Mouse (Mus musculus) frontal cortex, postnatal 14 days (tissue): ENCODE measurements at regions not wholly inside any gene's neighbourhood (a gene's known extent, or its start where the extent isn't known, plus 50 kb on each side); places are given as distances from the start of the nearest gene placed in this dataset.
A peak's percentile ranks its signal among the peaks of the same experiment; 100 is the strongest.

Experiments used
- DNase-seq, 2 experiments: peaks; one replicate each; pipeline ENCODE4 v3.0.0; 2022; ENCODE audit warnings: low spot score in 2 of 2

DNA sequence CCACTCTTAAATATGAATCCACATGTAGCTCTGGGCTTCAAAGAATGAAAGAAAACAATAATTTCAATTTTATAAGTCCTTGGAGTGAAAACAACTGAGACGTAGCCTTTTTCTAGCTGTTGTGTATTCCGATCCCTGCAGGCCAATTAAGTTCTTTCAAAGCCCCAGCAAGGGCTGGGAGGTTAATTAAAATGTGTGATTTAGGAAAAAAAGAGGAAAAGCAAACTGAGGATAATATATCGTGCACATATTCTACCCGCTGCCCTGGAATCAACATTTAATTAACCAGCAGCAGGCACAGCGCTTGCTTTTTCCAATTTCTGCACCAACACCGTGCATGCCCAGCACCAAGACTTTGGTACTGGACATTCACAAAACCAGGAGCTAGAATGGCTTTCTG lies 167.0 kb downstream of the Nectin3 start:
- DNase-seq, result no peak

GRCm38 (mm10) chr16:46299079-46299721 lies 144.3 kb upstream of the Gm4737 start:
- no peak for DNase-seq

- DNase-seq, result no peak
Observed at GRCm38 (mm10) chr16:46297192-46297591, 142.3 kb upstream of the Gm4737 start.

- no peak for DNase-seq
Observed at GRCm38 (mm10) chr16:46296412-46296811, 141.5 kb upstream of the Gm4737 start.

DNA sequence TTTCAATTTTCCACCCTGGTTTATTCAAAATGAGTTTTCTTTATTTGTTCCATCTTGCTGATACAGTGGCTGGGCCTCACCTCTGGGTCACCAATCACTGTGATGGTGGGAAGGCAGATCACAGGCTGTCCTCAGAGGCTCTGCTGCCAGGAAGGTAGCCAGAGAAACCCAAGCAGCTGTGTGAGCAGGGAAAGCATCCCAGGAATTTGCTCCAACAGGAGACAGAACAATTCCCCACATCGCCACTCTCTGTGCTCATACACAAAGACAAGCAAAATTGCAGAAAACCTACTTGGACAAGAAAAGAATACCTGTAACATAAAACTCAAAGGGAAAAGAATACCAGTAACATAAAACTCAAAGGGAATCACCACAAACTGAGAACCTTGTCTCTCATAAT lies 139.0 kb upstream of the Gm4737 start:
- no peak for DNase-seq

GRCm38 (mm10) chr16:46291067-46291833 lies 136.4 kb upstream of the Gm4737 start:
- DNase-seq, result no peak

DNA sequence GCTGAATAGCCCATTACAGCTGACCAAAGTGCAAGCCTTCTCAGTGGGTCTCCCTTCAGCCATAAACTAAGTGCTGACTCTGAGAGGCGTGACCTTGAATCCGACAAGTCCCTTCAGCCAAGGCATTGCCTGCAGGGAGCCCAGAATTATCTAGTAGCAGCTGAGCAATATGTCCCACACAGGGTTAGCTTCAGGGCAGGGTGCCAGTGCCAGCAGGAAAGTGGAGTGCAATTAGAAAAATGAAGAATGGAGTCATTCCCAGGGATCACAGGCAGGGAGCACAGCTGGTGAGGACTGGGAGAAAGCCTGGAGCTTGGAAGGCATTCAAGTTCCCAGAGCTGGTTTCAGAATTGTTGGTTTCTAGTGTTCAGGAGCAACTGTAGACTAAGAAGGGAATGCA lies 135.3 kb upstream of the Gm4737 start:
- DNase-seq, result peak; percentile 28 to 52

GRCm38 (mm10) chr16:46267533-46267932 lies 112.7 kb upstream of the Gm4737 start:
- DNase-seq, result no peak

DNA sequence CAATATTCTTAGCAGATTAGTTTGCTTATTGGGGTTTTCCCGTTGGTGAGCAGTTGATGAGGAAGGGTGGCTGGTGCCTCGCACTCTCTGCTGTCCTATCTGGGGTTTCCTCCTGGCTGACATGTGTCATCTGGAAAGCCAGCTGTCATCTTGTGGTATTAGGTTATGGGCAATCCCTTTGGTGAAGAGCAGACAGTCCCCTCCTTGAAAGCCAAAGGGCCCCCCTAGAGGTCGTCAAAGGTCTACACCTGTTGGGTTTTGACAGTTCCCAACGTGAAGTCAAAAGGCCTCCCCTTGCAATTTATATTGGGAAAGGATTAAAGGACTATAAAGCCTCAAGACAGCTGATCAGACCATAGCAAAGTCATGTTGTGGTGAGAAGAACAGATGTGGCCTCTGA lies 96.8 kb upstream of the Gm4737 start:
- no peak for DNase-seq

DNA sequence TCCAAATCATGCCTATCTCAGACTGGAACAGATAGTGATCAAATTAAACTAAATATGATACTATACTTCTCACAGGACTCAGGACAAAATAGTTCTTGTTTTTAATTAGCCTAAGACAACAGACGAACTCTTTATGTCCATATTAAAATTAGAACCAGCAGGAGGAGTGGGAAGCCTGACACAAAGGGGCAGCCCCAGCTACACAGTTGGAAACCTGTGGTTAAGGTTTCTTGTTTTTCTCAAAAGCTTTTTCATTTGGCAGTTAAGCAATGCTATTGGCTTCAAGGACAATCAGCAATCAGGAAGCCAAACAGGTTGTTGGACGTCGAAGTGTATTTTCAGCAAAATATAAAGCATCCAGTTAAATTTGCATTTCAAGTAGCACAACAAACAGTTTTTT lies 96.1 kb upstream of the Gm4737 start:
- DNase-seq, result no peak

DNA sequence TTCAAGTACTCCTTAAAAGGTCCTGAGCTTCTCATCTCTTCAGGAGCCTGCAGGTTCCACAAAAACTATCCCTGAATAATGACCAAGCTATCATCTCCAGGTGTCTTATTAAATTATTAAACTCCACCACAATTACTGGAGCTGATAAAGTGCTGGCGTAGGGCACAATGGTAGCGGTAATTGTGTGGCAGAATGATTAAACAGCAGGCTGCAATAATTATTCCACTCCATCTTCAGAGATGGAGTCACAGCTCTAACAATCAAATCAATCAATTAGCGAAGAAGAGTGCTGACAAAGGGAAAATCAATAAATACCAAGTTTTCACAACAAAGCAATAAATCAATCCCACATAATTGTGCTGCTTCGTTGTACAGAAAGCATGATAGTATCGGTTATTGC lies 90.7 kb upstream of the Gm4737 start:
- no peak for DNase-seq

DNA sequence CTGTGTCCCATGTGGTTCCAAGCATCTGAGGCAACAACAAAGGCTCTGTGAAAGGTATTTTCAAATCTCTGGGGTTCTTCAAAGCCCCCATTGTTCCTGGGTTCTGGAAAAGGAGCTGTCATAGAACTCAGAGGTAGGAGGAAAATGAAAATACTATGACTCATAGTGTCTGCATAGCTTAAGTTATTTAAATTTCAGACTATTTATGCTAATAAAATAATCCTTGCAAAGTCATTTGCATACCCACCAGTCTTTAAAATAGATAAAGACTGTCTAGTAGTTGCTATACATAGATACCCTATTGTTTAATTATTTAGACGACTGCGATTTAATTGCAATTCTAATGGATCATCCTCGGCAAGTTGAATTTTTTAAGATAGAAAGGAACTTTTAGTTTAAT lies 73.9 kb upstream of the Gm4737 start:
- no peak for DNase-seq

GRCm38 (mm10) chr16:46223084-46223600 lies 68.3 kb upstream of the Gm4737 start:
- DNase-seq, result no peak

DNA sequence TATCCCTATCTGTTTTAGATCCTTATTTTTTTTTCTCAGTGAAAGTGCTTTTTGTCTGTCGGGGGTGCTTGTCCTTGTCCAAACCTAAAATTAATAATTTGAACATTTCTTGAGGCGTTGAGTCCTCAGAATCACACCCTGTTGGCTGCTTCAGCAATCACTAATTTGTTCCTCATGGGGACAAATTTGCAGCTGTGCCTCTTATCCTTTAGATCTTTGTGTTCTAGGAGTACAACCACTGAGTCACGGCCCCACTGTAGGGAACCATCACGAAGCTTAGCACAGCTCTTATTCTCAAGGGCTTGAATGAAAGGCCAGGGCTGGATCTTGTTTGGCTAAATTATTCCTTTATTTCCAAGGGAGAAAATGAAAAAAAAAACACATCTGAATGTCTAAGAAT lies 57.6 kb upstream of the Gm4737 start:
- no peak for DNase-seq

- no peak for DNase-seq
Observed at GRCm38 (mm10) chr16:46211914-46212313, 57.0 kb upstream of the Gm4737 start.

DNA sequence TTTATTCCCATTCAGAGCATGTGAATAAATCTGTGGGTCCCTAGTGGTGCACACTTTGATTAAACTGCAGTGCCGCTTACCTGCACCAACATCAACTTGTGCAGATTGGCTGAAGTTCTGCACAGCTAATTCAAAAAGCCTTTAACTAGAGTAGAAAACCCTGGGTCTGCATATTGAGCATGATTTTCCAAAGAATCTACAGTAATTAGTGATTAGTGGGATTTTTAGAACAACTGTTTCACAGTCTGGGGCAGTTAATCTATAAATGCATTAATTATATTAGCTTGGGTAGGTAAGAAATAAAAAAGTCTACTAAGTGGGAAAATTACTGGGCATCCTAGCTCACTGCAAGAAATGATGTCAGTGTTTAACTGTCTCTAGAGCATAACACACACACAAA lies 50.2 kb upstream of the Gm4737 start:
- DNase-seq, result no peak
